Mouse (Mus musculus) cerebellum, postnatal 4 days (tissue): ENCODE results near the gene Mon2.
"Not testable (repeated sequence)": the region's sequence is repeated elsewhere in the genome, so short reads cannot be mapped to it uniquely, and the experiment has no call there.

Experiments used
- DNase-seq, 2 experiments: peaks; one replicate each; pipeline ENCODE4 v3.0.0; 2022; ENCODE audit warnings: low spot score in 2 of 2, mixed read lengths in 1 of 2

Mon2 gene

DNA sequence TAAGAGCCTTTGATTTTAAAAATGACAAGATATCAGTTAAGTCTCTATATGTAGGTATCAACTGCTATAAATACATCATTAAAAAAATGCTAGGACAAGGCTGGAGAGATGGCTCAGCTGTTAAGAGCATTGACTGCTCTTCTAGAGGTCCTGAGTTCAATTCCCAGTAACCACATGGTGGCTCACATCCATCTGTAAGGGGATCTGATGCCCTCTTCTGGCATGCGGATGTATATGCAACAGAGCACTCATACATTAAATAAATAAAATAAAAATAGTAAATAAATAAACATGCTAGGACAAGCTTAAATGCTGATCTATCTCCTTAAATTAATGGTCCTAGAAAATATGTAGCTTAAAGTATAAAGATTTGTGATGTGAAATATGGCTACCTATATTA, 19.2 kb downstream of the Mon2 start:
- DNase-seq, result no peak

DNA sequence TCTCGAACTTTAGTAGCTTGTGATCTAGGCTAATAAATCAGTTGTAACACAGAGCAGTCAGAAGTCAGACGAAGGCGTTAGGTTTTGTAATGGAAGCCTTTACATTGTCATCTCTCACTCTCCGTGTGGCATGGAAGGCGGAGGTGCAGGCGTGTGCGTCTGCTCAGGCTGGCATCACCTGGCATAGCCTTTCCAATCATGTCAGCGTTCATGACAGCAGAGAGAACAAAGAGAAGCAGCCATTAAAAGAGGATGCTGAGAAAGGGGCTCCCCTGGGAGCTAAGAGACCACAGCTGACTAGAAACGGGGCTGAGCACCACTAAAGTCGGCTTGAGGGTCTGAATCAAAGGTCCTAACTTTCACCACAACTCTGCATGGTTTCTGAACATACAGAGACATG, 19.8 kb downstream of the Mon2 start:
- DNase-seq, result no peak

DNA sequence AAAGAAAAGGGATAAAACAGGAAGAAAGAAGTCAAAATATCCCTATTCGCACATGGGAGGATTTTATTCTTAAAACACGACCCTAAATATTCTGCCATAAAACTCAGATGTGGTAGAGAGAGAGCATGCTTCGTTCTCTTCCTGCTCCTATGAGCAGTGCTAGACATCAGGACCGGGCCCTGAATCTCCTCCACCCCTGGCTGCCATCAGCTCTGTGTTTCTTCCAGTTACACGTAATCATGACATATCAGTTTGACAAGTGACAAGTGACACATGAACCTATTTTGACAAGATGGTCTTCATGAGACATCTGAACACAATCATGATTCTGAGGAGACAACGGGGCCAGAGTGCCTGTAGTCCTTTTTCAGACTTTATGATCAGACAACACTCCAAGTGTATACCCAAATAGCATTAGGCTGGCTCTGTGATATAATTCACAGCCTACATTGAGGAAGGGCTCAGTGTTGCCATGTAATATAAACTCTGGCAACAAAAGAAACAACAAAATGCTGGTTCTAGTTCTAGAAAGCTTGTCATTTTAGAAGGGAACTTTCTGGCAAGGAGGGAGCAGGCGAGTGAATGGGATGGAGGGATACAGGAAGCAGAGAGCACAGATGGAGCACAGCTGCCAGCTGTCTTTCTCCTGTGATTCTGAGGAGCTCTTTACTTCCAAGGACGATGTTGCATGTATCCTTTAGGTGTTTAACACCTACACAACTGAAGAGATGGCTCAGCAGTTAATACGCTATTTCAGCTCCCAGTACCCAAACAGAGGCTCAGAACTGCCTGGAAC, 20.9 kb downstream of the Mon2 start:
- no peak for DNase-seq

DNA sequence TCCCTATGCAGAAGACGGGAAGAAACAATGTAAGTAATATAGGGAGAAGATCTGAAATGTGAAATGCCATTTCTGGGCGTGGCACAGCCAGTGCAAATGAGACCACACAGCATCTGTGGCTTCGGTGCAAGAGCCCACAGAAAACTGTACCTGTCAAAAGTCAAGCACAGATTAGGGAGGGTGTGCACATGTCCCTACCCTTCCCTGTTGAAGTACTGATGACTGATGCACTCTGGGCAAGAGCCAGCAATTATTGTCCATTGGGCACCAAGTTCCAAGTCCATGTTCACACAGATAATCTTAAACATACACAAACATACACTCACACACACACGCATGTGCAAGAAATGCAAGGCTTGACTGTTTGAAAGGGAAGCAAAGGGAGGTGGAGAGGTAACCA, 22.7 kb downstream of the Mon2 start:
- no peak for DNase-seq

DNA sequence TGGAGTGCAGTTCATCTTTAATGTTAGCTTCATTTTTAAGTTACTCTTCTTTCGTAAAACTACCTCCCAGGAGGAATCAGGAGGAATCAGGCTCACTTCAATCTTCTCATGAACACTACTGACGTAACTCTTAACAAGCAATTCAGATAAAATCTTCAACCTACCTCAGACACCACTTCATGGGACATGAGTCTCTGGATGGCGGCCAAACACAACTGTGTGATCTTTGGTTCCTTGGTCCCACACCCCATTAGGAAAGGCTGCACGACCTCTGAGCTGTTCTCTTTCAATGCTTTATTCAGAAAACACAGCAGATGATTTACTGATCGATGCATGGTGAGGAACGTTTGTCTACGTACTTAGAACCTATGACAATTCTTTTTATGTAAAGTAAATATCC, 24.3 kb downstream of the Mon2 start:
- no peak for DNase-seq

DNA sequence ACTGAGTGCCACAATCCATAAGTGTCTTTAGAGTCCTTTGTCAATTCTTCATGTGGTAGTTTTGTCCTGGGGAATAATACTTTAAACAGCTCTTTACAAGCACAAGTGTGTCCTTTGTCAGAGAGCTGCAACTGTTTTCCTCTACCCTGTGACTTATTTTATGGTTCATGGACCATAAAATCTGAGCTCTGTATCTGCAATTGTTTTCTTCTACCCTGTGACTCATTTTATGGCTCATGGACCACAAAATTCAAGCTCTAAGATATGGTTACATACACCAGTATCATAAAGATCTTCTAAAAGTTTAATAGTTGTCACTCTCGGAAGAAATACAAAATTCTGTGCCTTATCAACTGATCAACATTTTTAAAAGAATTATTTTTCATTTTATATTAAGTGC, 27.6 kb downstream of the Mon2 start:
- DNase-seq, result no peak

DNA sequence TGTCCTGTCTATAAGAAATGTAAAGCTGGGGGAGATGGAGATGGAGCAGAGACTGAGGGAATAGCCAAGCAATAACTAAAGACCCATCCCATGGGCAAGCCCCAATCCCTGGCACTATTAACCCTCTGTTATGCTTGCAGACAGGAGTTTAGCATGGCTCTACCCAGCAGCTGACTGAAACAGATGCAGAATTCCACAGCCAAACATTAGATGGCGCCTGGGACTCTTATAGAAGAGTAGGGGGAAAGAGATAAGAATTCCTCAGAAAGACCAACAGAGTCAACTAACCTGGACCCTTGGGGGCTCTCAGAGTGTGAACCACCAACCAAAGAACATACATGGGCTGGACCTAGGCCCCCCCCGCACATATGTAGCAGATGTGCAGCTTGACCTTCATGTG, 36.4 kb downstream of the Mon2 start:
- DNase-seq, result no peak

DNA sequence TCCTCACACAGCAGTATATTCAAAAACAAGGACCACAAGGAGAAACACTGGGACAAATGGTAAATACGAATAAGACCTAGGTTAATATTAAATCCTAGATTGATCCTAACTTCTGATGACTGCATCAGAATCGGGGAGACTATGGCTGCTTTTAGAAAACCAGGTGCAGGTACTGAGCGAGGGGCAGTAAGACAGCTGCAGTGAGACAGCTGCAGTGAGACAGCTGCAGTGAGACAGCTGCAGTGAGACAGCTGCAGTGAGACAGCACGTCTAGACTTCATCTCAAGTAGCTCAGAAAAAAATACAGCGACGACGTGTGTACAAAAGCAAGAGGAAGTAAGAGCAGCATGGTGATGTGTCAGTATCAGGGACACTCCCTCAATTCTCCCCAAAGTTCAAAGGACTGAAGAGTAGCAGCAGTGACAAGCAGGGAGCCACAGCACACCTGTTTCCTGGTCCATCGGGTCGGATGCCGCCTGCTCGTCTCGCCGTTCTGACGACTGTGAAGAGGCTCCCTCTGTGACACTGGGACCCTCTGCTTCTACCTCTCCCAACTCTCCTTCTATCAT, 44.1 kb downstream of the Mon2 start:
- DNase-seq, result no peak

DNA sequence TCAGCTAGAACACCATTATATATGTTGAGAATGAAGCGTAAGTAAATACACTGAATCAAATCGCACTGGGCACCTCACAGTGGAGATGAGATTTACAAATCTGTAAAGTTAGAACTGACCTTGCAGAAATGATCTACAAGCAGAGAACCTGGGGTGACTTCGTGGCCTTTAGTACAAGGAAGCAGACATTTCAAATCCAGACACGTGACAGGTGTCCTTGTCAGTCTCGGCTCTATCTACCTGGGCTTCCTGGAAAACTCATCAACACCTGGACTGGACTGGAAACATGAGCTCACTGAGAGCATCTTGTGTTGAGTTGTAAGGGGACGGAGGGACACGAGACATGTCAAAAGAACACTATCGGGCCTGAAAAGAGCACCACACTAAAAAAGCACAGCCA, 44.9 kb downstream of the Mon2 start:
- DNase-seq, result no peak

DNA sequence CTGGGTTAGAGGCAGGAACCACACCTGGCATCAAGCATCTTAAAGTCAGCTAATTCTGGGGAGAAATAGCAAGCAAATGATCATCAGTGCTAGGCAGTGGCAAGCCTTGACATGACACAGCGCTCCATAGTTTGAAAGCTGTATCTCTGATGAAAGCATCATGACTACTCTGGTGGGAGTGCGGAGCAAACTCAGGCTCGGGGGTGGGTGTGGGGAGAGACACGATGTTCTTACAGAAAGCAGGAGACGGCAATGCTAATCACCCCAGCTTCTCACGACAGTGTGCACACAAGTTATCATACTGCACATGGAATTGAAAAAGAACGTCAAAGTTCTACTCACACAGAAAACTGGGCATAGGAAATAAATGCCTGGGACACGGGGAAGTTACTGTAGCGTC, 45.7 kb downstream of the Mon2 start:
- no peak for DNase-seq

DNA sequence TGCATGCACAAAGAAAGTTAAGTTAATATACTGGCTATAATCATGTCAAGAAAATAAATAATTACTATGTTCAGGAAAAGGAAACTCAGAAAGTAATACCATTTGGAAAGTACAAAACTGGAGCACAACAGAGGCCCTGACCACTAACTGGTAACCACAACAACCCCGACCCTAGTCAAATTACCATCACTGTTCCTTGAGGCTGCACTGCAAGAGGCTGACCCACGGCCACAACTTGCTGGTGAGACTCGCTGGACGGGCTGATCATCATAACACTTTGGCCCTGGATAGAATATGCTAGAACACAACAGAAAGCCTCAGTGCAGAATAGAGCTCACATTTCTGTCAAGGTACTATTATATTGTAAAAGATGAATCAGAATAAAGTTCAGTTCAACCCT, 47.4 kb downstream of the Mon2 start:
- DNase-seq, result no peak

DNA sequence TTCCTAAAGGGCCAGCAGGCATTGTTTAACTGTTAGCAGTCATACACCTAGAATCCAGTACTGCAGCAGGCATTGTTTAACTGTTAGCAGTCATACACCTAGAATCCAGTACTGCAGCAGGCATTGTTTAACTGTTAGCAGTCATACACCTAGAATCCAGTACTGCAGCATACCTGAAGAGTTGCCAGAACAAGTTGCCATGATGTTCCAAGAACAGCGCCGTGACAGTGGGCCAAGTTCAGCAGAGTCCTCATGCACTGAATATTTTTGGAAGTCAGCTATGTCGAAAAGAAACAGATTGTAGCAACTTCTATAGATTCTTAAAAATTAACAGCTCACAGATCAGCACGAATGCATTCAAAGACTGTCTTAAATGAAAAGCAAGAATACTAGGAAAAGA, 49.6 kb downstream of the Mon2 start:
- not testable (repeated sequence) for DNase-seq

DNA sequence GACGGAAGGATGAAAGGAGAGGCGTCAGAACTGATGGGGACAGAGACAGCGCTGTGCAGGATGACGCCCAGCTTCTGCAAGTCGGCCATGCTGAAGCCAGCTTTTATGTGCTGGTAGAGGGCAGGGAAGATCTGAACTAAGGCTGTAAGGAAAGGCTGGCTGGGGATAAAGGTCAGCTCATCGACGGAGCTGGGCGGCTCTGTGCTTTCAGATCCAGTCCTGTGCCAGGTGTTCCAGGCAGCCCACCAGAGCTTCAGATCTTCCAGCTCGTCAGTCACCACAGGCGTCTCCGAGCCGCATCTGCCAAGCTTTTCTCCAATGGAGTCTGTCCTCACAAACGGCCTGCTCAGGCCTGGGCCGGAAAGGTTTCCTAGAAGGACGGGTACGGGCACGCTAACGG, 62.9 kb downstream of the Mon2 start:
- DNase-seq, result peak in 1 of 2 experiments; percentile 65

DNA sequence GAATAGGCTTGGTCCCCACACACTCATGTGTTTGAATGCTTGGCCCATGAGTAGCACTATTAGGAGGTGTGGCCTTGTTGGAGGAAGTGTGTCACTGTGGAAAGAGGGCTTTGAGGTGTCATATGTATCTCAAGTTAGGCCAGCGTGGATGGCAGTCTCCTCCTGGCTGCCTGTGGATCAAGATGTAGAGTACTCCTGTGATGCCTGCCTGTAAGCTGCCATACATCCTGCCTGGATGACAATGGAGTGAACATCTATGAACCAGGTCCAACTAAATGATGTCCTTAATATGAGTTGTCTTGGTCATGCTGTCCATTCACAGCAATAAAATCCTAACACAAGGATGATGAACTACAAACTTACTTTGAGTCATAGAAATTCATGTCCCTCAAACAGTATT, 64.9 kb downstream of the Mon2 start:
- no peak for DNase-seq

DNA sequence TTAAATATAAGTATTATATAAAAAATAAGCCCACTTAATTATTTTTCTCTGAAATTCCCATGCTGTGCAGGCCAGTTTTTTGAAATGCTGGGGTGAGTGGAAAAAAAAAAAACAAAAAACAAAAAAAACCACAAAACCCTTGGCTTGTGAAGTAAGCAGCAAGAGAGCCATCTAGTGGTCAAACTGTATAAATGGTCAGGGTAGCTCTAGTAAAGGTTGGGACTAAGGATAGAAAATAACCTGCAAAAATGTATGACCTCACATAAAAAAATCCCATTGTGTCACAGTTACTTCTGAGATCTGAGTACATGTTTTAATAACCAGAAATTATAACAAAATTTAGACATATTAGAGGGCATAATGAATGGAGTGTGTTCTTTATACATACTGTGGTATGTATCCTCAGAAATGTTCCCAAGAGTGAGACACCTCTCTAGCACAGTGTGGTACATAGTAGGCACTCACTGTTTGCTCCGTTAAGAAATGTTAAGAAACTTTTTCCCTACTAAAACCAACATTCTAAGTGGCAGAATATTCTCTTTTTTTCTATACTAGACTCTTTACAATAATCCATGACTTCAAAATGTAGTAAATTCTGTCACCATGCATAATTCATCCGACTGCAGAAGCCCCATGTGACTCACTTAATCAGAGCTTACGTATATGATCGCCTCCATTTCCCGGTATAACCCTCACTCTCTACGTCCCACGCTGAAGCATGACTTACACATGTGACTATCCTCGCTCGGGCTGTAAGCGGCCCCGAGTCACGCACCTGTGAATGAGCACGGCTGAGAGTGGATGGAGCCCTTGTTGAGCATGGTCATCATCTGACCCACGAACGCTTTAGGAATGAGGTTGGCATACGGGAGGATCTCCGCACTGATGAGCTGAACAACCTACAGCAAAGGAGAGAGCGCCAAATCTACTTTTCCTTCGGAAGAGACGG, 70.8 kb downstream of the Mon2 start:
- DNase-seq, result no peak

DNA sequence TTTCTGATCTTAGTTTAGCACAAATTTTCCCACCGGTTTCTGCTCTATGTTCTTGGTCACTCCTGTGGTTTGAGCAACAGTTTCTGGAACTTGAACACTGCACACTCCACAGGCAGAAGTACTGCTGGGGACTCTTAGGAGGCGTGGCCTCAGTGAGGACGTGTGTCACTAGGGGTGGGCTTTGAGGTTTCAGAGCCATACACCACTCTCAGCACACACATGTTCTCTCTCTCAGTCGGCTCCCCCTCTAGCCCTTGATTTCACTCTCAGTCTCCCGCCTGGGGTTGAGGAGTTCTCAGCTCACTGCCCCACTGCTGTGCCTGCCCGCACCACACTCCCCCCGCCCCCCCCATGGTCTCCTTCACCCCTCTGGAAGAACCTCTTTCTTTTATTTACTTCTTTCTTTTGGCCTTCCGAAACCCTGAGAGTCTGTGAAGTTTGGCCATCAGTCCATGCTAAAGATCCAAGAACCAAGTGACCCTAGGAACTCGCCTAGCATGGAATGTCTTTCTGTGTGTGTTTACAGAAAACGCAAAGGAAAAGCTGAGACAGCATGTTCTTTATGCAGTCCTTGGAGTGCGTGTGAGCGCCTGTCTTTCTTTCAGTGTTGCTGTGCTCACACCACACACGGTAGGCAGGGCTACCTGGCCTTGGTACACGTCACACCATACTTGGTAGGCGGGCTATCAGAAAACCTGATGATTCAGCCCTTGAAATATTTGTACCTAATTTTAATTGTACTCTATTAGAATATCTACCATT, 71.6 kb downstream of the Mon2 start:
- no peak for DNase-seq

DNA sequence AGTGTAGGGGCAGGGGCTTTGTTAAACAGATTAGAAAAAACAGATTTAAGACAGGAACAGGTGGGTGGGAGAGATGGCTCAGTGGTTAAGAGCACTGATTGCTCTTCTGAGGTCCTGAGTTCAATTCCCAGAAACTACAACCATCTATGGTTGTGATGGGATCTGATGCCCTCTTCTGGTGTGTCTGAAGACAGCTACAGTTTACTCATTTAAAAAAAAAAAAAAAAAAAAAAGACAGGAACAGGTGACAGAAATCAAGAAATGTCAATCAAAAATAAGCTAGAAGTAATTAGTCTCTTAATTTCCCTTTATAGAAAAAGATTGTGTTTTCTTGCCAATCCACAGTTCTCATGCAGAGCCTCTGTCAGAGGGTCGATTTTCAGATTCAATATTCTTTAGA, 74.3 kb downstream of the Mon2 start:
- DNase-seq, result no peak

DNA sequence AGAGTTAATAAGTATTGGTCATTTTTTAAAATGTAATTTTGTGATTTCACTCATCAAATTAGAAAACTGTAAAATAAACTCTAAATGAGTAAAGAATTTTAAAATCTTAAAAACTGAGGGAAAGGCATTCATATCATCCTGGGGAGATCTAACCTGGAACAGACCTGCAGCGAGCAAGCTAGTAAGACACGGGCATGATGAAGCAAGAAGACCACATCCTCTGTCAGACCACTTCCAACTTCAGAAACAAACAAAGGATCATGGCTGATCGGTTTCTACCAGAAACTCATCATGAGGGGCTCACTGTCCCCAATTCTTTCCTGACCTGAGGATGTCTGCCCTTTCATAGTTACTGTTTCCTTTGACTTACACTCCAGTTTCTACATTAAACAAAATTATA, 74.9 kb downstream of the Mon2 start:
- no peak for DNase-seq

DNA sequence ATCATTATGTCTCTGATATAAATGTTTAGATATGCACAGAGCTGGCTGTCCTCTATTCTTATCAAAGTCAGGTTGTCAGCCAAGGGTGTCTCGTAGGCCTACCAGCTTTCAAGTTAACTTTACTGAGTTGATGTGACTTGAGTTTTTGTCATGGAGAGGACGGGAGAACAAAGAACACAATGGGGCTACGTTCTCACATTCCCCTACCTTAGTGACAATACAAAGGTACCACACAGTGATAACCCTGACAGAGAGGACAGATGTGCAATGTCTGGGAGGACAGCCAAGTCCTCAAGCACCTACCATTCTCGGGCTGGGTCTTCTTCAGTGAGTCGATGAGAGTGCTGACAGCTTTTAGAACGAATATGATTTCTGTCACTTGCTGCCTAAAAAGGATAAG, 76.9 kb downstream of the Mon2 start:
- no peak for DNase-seq

DNA sequence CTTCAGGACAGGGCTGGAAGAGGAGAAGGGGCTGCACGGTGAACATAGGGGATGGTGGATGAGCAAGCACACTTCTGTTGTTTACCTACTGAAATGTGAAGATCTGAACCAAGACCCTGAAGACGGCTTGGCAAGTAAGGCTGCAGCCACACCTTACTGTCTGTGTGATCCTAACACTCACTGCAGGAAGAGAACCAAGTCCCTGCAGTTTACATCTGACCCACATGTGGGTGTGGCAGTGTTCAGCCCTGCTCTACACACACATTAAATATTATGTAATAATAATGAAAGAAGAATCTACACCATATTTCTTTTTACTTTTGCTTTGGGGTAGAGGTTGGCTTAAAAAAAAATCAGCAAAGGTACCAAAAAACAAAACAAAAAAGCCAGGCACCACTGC, 78.5 kb downstream of the Mon2 start:
- DNase-seq, result no peak

DNA sequence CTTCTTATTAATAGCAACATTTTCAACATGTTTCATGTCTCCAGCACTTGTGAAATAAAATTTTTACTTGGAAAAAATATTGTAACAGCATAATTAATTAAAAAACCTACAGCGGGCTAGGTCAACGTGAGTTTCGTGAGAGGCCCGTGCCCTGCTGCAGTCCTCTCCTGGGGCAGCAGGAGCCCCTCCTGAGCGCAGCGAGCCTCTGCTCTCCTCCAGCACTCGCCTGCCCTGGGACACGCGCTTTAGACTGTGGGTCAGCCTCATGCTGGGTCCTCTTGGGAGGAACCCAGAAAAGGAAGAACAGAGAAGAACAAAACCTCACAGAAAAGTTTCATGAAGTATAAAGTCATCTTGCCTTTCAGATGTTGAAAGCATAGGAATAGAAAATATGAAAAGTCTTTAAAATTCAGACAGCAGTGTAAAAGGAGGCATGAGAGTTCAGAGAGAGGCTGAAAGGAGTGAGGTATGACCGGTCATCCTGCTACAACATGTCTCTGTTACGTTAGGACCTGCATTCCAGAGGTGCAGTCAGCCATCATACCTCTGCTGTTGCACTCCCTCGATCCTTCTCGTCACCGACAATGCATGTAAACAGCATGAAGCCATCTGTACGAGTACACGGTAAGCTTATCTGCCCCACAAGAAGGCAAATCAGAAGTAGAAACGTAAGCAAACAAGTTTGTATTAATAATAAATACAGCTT, 81.8 kb downstream of the Mon2 start:
- no peak for DNase-seq
